Mouse (Mus musculus): Measurements from ENCODE around the gene Dcdc2b. TPM values are rescaled to one million over a fixed set of nuclear protein-coding genes. Genes with fewer than 3 reads are reported as not detected.

Gene Dcdc2b
- polyA plus RNA-seq, 1 experiment from 2014 or later: 0.31 TPM

Other genes starting within 250 kb of the Dcdc2b start
- gene Zbtb8a, start 236.1 kb downstream of the Dcdc2b start, polyA plus RNA-seq (2015; fragmentation: Nextera tagmentation; extraction: Ambion mirVana): 2.4 and 2.7 TPM in 2 replicates
- gene Zbtb8b, start 173.4 kb downstream of the Dcdc2b start, polyA plus RNA-seq (2015; fragmentation: Nextera tagmentation; extraction: Ambion mirVana): 0.96 and 1.6 TPM in 2 replicates
- 48.7 and 49.9 TPM in 2 replicates for gene Bsdc1, start 152.7 kb downstream of the Dcdc2b start, polyA plus RNA-seq (2015; fragmentation: Nextera tagmentation; extraction: Ambion mirVana)
- 0.07 TPM in 1 of 2 replicates, not detected in the other for gene Tssk3, start 123.2 kb downstream of the Dcdc2b start, polyA plus RNA-seq (2015; fragmentation: Nextera tagmentation; extraction: Ambion mirVana)
- 0.21 and 0.44 TPM in 2 replicates for gene Fam229a, start 123.1 kb downstream of the Dcdc2b start, polyA plus RNA-seq (2015; fragmentation: Nextera tagmentation; extraction: Ambion mirVana)
- 82.7 and 85.9 TPM in 2 replicates for gene Marcksl1, start 100.7 kb downstream of the Dcdc2b start, polyA plus RNA-seq (2015; fragmentation: Nextera tagmentation; extraction: Ambion mirVana)
- gene Hdac1, start 71.5 kb downstream of the Dcdc2b start, polyA plus RNA-seq (2015; fragmentation: Nextera tagmentation; extraction: Ambion mirVana): 121 and 128 TPM in 2 replicates
- 3.5 and 3.8 TPM in 2 replicates for gene Lck, start 40.6 kb downstream of the Dcdc2b start, polyA plus RNA-seq (2015; fragmentation: Nextera tagmentation; extraction: Ambion mirVana)
- gene Fam167b, start 35.7 kb downstream of the Dcdc2b start, polyA plus RNA-seq (2015; fragmentation: Nextera tagmentation; extraction: Ambion mirVana): 6.6 and 6.9 TPM in 2 replicates
- gene Eif3i, start 13.6 kb downstream of the Dcdc2b start, polyA plus RNA-seq (2015; fragmentation: Nextera tagmentation; extraction: Ambion mirVana): 211 and 222 TPM in 2 replicates
- gene Tmem234, start 13.6 kb downstream of the Dcdc2b start, polyA plus RNA-seq (2015; fragmentation: Nextera tagmentation; extraction: Ambion mirVana): 142 and 153 TPM in 2 replicates
- 11.0 TPM in 2 replicates for gene Iqcc, start 4.8 kb upstream of the Dcdc2b start, polyA plus RNA-seq (2015; fragmentation: Nextera tagmentation; extraction: Ambion mirVana)
- gene Ccdc28b, start 9.7 kb upstream of the Dcdc2b start, polyA plus RNA-seq (2015; fragmentation: Nextera tagmentation; extraction: Ambion mirVana): 13.9 and 14.8 TPM in 2 replicates
- gene Txlna, start 26.8 kb upstream of the Dcdc2b start, polyA plus RNA-seq (2015; fragmentation: Nextera tagmentation; extraction: Ambion mirVana): 30.7 and 35.1 TPM in 2 replicates
- gene Kpna6, start 58.5 kb upstream of the Dcdc2b start, polyA plus RNA-seq (2015; fragmentation: Nextera tagmentation; extraction: Ambion mirVana): 7.2 and 9.0 TPM in 2 replicates
- gene Tmem39b, start 82.6 kb upstream of the Dcdc2b start, polyA plus RNA-seq (2015; fragmentation: Nextera tagmentation; extraction: Ambion mirVana): 4.0 and 4.4 TPM in 2 replicates
- gene Khdrbs1, start 128.0 kb upstream of the Dcdc2b start, polyA plus RNA-seq (2015; fragmentation: Nextera tagmentation; extraction: Ambion mirVana): 37.6 and 41.5 TPM in 2 replicates
- 236 and 269 TPM in 2 replicates for gene Ptp4a2, start 197.0 kb upstream of the Dcdc2b start, polyA plus RNA-seq (2015; fragmentation: Nextera tagmentation; extraction: Ambion mirVana)

Data from liver, embryonic 13.5 days (tissue).